Mouse (Mus musculus) frontal cortex, postnatal 14 days (tissue): ENCODE measurements around the gene Slc17a6.

Experiments used
- DNase-seq, 2 experiments: peaks; one replicate each; pipeline ENCODE4 v3.0.0; 2022; ENCODE audit warnings: low spot score in 2 of 2

Gene Slc17a6

GRCm38 (mm10) chr7:51621694-51622145 lies at the start of gene Slc17a6:
Slc17a6 (plus strand) TSS chr7:51622006.
- peak; percentile 20 to 48 for DNase-seq

- no peak for DNase-seq
These were observed 21.8 kb upstream of the Slc17a6 start for GRCm38 (mm10) chr7:51600021-51600420.

- no peak for DNase-seq
These were observed 18.1 kb upstream of the Slc17a6 start for GRCm38 (mm10) chr7:51603741-51604140.

- no peak for DNase-seq
These were observed 7.4 kb upstream of the Slc17a6 start for GRCm38 (mm10) chr7:51614404-51614803.

- DNase-seq = no peak
These were observed 3.9 kb upstream of the Slc17a6 start for GRCm38 (mm10) chr7:51617941-51618340.

- DNase-seq = no peak
These were observed 3.4 kb upstream of the Slc17a6 start for GRCm38 (mm10) chr7:51618412-51618811.

GRCm38 (mm10) chr7:51619977-51620376 lies 1.8 kb upstream of the Slc17a6 start:
- no peak for DNase-seq

- no peak for DNase-seq
These were observed 390 bp downstream of the Slc17a6 start for GRCm38 (mm10) chr7:51622196-51622595.

GRCm38 (mm10) chr7:51622666-51623065 lies 860 bp downstream of the Slc17a6 start:
- no peak for DNase-seq

- no peak for DNase-seq
These were observed 2.6 kb downstream of the Slc17a6 start for GRCm38 (mm10) chr7:51624336-51624897.

- DNase-seq = peak in 1 of 2 experiments; percentile 22
These were observed 3.4 kb downstream of the Slc17a6 start for GRCm38 (mm10) chr7:51625161-51625560.

GRCm38 (mm10) chr7:51625591-51626255 lies 3.9 kb downstream of the Slc17a6 start:
- DNase-seq = no peak

GRCm38 (mm10) chr7:51626451-51627000 lies 4.7 kb downstream of the Slc17a6 start:
- DNase-seq = no peak

- DNase-seq = peak in 1 of 2 experiments; percentile 14
These were observed 5.3 kb downstream of the Slc17a6 start for GRCm38 (mm10) chr7:51627001-51627631.

- no peak for DNase-seq
These were observed 5.9 kb downstream of the Slc17a6 start for GRCm38 (mm10) chr7:51627666-51628065.

GRCm38 (mm10) chr7:51628349-51628748 lies 6.5 kb downstream of the Slc17a6 start:
- DNase-seq = no peak

GRCm38 (mm10) chr7:51629206-51629605 lies 7.4 kb downstream of the Slc17a6 start:
- no peak for DNase-seq

GRCm38 (mm10) chr7:51631171-51631570 lies 9.4 kb downstream of the Slc17a6 start:
- no peak for DNase-seq

- no peak for DNase-seq
These were observed 10.9 kb downstream of the Slc17a6 start for GRCm38 (mm10) chr7:51632543-51633229.

- DNase-seq = no peak
These were observed 11.5 kb downstream of the Slc17a6 start for GRCm38 (mm10) chr7:51633230-51633844.

GRCm38 (mm10) chr7:51657152-51657551 lies 35.3 kb downstream of the Slc17a6 start:
- no peak for DNase-seq

- no peak for DNase-seq
These were observed 40.6 kb downstream of the Slc17a6 start for GRCm38 (mm10) chr7:51662441-51662840.
